Mouse (Mus musculus) bone marrow macrophage, adult 2 months (primary cell): ENCODE data around the gene Abcc2.

Experiments
- CTCF ChIP-seq: IDR thresholded peaks from 2 replicates; pipeline ENCODE4 v1.5.1; 2012; ENCODE audit warnings: low read depth, mild to moderate bottlenecking, low read length, moderate library complexity
- POLR2A ChIP-seq: IDR thresholded peaks from 2 replicates; pipeline ENCODE4 v1.6.1; 2012; ENCODE audit warnings: mild to moderate bottlenecking, low read depth, low read length, borderline replicate concordance

DNA sequence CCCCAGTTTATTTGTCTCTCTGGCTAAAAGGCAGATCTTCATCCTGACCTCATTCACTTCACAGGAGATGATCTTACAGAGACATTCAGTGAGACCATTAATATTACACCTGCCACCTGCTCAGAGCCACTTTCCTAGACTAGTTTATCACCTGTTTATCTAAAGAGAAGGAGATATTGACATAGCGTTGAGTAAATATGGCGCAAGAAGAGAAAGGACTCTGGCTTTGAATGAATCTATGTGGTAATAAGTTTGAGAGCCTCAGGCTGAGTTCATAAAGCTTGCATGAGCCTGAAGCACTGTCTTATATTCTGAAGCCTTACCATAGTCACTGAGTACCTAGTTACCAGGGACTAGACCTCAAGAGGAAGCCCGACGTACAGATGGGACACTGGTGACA is 29.4 kb downstream of the Abcc2 start:
- no peak for TF ChIP-seq POLR2A
- TF ChIP-seq CTCF = no peak
